Mouse (Mus musculus): ENCODE measurements around the gene Dbnl. TPM values are rescaled to one million over a fixed set of nuclear protein-coding genes. Genes with fewer than 3 reads are reported as not detected.
A peak's percentile ranks its signal among the peaks of the same experiment; 100 is the strongest.
"Not testable (repeated sequence)": the region's sequence is repeated elsewhere in the genome, so short reads cannot be mapped to it uniquely, and the experiment has no call there.

Dbnl gene
- total RNA-seq, 2 experiments from 2014 or later, result 11.7 to 14.8 TPM

GRCm38 (mm10) chr11:5795290-5795689, 7.0 kb downstream of the Dbnl start:
- DNase-seq, result no peak

DNA sequence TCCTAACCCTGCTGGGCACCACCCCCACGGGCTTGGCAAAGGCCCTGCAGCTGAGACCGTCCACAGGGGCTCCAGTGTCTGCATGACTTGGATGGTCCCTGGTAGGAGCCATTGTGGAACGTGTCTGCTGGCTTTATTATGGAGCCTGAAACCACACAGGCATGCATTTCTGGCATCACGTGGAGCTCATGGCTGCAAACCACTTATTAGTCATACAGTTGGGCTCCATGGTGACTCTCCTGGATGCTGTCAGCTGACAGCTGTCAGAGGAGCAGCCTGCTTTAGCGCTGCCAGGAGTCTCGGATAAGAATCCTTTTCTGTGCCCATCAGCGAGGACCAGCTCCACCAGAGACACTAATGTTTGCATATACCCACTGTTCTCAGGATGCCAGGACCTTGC, 7.4 kb downstream of the Dbnl start:
- peak; percentile 17 for DNase-seq

DNA sequence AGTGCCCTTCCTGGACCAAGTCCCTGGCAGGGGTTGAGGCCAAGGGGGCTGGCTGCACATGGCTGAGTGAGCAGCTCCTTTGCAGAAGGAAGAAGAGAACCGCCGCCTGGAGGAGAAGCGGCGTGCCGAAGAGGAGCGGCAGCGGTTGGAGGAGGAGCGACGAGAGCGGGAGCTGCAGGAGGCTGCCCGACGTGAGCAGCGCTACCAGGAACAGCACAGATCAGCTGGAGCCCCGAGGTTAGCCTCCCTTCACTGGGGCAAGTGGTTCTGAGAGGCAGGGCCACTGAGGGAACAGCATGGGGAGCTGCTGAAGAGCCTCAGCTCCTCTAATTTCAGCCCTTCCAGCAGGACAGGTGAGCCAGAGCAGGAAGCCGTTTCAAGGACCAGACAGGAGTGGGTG, 8.7 kb downstream of the Dbnl start:
- no peak for DNase-seq

DNA sequence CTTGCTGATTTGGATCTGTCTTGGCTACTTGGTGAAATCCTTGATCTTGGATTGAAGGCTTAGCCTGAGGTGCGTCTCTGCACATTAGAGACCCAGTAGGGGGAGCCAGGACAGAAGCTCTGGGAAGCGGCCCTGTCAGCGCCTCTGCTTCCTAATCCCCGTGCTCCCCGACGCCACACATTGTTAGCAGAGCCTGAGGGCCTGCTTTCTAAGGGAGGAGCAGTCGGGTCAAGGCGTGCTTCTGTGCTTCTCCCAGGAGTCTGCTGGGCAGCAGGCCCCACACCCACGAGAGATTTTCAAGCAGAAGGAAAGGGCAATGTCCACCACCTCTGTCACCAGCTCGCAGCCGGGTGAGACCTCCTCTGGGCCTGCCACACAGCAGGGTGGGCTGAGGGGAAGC, 9.1 kb downstream of the Dbnl start:
- no peak for DNase-seq

DNA sequence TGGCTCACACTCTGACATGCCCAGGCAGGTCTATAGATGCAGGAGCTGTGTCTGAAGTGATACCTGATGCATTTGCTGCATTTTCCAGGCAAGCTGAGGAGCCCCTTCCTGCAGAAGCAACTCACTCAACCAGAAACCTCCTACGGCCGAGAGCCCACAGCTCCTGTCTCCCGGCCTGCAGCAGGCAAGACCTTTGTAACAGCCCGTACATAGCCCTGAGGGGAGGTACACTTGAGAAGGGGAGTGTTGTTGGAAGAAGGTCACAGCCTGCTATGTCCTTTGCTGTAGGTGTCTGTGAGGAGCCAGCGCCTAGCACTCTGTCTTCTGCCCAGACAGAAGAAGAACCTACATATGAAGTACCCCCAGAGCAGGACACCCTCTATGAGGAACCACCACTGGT, 9.6 kb downstream of the Dbnl start:
- no peak for DNase-seq

DNA sequence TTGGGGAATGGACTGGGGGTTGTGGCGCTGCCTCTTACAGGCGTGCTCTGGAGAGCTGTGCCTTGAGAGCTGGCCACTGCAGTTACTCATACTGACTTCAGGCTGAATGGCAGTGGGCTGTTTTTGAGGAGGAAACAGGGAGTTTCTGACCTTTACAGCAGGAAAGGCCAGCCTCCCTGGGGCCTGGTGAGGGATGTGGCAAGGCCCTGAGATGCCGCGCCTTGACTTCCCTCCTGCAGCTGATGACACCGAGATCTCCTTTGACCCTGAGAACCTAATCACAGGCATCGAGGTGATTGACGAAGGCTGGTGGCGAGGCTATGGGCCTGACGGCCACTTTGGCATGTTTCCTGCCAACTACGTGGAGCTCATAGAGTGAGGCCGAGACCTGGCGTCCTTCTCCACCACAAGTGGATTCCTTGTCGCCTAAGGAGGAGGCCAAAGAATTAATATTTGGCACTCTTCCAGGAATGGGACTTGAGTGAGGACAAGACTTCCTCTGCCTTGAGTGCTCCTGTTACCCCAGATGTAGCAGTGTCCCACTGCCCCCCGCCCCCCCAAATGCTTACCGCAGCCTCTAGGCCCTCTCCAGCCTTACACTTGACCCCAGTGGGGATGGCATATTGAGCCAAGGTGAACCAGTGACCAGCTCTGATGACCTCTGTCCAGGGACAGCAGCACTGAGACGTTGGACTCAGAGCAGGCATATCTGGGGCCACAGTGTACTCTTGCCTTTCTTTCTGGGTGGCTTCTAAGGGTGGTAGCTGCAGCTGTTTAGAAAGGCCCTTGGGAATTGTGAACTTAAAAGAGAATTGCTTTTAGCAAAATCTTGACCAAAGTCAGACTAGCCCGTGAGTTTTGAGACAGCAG, 11.6 kb downstream of the Dbnl start:
- peak; percentile 49 for DNase-seq

- no peak for DNase-seq
Measured at GRCm38 (mm10) chr11:5801511-5801910, 13.2 kb downstream of the Dbnl start.

- DNase-seq, result peak; percentile 87
Measured at GRCm38 (mm10) chr11:5802005-5802404, 13.7 kb downstream of the Dbnl start.

- DNase-seq, result peak; percentile 21
Measured at GRCm38 (mm10) chr11:5802457-5803217, 14.3 kb downstream of the Dbnl start.

- DNase-seq, result peak; percentile 83
Measured at GRCm38 (mm10) chr11:5803551-5803981, 15.3 kb downstream of the Dbnl start, which contains the start of gene Pgam2. Gene Pgam2 (minus strand): TSS chr11:5803733.

DNA sequence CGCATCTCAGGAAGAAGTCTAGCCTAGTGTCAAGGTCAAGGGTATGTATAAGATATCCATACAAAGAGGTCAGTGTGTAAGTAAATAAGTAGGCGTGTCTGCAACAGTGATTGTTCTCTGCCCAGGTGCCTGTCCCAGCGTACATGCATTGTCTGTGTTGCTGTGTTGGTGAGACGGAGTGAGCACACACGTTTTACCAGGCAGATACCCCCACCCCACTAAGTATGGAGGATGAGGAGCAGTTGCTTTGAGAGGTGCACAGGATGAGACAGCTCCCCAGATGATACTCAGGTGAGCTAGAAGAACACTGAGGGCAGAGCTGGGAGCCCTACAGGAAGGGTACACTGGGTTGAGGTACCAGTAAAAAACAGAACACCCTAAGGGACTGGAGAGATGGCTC, 15.9 kb downstream of the Dbnl start:
- DNase-seq, result no peak

- no peak for DNase-seq
Measured at GRCm38 (mm10) chr11:5805711-5806110, 17.4 kb downstream of the Dbnl start.

GRCm38 (mm10) chr11:5807956-5808355, 19.7 kb downstream of the Dbnl start:
- DNase-seq, result no peak

- DNase-seq, result not testable (repeated sequence)
Measured at GRCm38 (mm10) chr11:5809487-5809886, 21.2 kb downstream of the Dbnl start.

DNA sequence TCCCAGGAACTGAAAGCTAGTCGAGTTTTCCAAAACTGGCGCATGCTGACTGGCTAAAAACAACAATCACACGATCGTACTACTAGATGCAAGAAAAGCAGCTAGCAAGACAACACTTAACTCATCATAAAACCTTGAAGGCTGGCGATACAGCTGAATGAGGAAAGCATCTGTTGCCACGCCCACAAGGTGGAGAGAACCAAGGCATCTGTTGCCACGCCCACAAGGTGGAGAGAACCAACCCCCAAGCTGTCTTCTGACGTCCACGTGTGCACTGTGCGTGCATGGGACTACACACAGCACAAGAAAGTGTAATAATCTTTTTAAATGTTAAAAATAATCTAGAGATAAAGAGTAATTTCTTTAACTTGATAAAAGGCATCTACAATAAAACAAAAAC, 25.1 kb downstream of the Dbnl start:
- DNase-seq, result no peak

- no peak for DNase-seq
Measured at GRCm38 (mm10) chr11:5819223-5819622, 30.9 kb downstream of the Dbnl start.

DNA sequence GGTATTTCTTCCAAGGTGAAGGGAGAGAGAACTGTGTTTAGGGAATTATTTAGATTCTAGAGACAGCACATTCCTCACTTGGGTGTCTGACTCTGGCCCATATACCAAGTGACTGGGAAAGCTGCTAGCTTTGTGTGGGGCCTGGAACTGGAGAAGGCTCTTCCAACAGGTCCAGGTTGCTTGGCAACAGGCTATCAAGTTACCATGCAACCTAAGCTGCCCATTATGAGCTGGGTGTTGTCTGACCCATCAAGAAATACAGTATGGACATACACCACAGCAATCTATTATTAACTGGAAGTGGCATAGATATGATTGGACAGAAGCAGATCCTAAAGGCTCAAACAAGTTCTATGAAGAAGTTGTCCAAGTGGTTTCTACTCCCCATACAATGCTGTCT, 37.1 kb downstream of the Dbnl start:
- DNase-seq, result no peak

DNA sequence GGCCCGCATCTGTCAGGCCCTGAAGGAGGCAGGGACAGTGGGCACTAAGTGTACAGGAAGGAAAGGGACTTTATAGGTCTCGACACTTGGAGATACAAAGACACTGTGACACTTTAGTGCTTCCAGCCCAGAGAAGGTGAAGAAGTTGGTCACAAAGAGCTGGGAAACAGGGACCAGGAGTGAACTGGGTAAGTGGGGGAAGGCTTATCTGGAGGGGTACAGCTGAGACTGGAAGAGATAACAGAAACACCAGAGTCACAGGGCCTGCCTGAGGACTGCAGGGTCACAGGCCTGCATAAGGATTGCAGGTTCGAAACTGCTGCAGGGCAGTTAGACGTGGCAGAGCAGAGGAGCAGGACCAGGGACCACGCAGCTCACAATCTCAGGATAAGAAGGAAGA, 39.6 kb downstream of the Dbnl start:
- DNase-seq, result no peak

- DNase-seq, result no peak
Measured at GRCm38 (mm10) chr11:5828509-5829191, 40.4 kb downstream of the Dbnl start.

GRCm38 (mm10) chr11:5829327-5829726, 41.0 kb downstream of the Dbnl start:
- no peak for DNase-seq

- no peak for DNase-seq
Measured at GRCm38 (mm10) chr11:5834506-5834905, 46.2 kb downstream of the Dbnl start.

DNA sequence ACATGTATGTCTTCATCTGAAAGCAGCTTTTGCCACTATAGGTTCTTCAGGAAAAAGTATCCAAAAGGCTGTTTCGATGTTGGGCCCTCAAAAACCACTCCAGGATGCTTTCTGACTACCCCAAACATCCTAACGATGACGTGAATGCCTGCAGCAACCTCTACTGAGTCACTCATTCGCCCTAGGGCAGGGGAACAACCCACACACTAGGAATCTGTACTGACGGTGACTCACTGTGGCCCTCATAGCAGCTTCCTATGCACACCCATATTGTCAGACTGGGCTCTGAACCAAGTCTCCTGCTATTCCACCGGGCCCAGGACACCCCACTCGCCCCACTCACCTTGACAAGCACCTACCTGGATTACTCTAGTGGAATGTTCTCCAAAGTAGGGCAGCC, 46.8 kb downstream of the Dbnl start:
- DNase-seq, result no peak

- DNase-seq, result no peak
Measured at GRCm38 (mm10) chr11:5836126-5836525, 47.8 kb downstream of the Dbnl start.

Measured in gastrocnemius, postnatal 25 days (tissue).